Mouse (Mus musculus) E14TG2a.4 (cell line): ENCODE results near the gene Gm45713.
"Not testable (repeated sequence)": the region's sequence is repeated elsewhere in the genome, so short reads cannot be mapped to it uniquely, and the experiment has no call there.

Experiments
- H3K27me3 ChIP-seq: 2 replicates; pipeline ENCODE4 v1.6.1; 2014; ENCODE audit warnings: low read length, control low read depth; ENCODE audit not compliant: insufficient read depth
- H3K36me3 ChIP-seq: 2 replicates; pipeline ENCODE4 v1.6.1; 2014; ENCODE audit warnings: low read length, control low read depth; ENCODE audit not compliant: insufficient read depth
- H3K4me1 ChIP-seq: replicated peaks from 2 replicates; pipeline ENCODE4 v1.6.1; 2014; ENCODE audit warnings: low read depth, low read length, control low read depth
- H3K4me3 ChIP-seq: replicated peaks from 2 replicates; pipeline ENCODE4 v1.5.1; 2014; ENCODE audit warnings: mild to moderate bottlenecking, low read length
- H3K9me3 ChIP-seq: 2 replicates; pipeline ENCODE4 v1.6.1; 2014; ENCODE audit warnings: low read length, control low read depth
- CTCF ChIP-seq: conservative IDR thresholded peaks from 2 replicates; pipeline ENCODE4 v1.5.1; 2014; ENCODE audit warnings: low read length
- NANOG ChIP-seq: IDR thresholded peaks from 2 replicates; pipeline ENCODE4 v1.6.1; 2014; ENCODE audit warnings: borderline replicate concordance, low read length, mixed read lengths
- POU5F1 ChIP-seq: IDR thresholded peaks from 2 replicates; pipeline ENCODE4 v1.6.1; 2014; ENCODE audit warnings: low read length, borderline replicate concordance

The Gm45713 gene

GRCm38 (mm10) chr7:45126844-45127699 lies 9.0 kb downstream of the Gm45713 start:
- TF ChIP-seq POU5F1 (no peak), CTCF (peak; percentile 21; the same call in 1 of the 2 replicates), NANOG (no peak)
- Histone ChIP-seq H3K4me1 (peaks cover 32% of the 10 kb centered on the region), H3K36me3 (peaks cover 45% of the 10 kb centered on the region), H3K27me3 (no peaks in the 10 kb centered on the region), H3K9me3 (no peaks in the 10 kb centered on the region), H3K4me3 (peak overlapping the region; percentile 92)

DNA sequence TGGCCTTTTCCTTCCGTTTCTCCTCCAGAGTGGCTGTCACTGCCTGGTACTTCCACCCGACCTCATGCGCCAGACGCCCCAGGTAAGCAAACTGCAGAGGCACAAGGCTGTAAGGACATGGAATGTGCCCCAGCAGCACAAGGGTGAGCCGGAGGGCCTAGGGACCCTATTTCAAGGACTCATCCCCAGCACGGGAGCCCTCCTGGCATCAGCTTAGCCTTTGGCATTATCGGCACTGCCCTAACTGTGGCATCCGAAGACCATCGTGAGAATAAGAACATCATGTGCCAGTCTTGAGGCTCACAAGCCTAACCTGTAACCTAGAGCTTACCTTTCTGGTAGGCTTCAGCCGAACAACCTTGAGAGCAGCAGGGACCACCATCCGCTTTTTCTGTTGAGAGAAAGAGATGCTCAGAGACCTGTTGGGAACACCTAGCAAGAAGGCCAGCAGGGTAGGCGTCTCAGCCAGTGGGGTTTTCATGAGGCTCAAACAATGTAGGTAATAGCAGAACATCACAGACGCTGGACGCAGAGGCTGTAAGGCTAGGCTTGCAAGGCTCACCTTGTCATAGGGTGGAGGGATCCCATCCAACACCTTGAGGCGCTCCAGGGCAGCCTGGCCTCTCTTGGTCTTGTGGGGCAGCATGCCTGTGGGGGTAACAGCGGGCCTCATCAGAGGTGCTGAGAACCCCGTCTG lies 9.7 kb downstream of the Gm45713 start:
- Histone ChIP-seq H3K4me3 (peak overlapping the region; percentile 92), H3K36me3 (peaks cover 53% of the 10 kb centered on the region), H3K4me1 (peaks cover 32% of the 10 kb centered on the region), H3K9me3 (no peaks in the 10 kb centered on the region), H3K27me3 (no peaks in the 10 kb centered on the region)
- TF ChIP-seq CTCF (no peak), POU5F1 (no peak), NANOG (no peak)

DNA sequence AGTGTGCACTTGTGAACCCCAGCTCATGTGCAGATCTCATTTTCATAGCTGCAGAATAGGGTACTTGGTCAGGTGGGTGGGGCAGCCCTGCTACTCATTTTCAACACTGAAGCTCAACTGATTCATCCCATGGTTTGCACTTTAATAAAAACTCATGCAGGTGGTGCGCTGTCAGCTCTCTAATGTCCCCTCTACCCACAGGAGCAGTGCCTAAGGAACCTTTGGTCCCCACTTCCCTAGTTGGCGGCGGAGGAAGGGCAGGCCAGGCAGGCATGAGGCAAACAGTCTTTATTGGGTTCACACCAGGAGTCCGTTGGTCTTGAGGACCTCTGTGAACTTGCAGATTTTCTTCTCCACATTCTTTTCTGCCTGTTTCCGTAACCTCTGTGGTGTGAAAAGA lies 10.4 kb downstream of the Gm45713 start:
- peak overlapping the region; percentile 92 for H3K4me3 ChIP-seq
- not testable (repeated sequence) for H3K9me3 ChIP-seq, H3K27me3 ChIP-seq
- peaks cover 32% of the 10 kb centered on the region for H3K4me1 ChIP-seq
- H3K36me3 ChIP-seq, result peaks cover 60% of the 10 kb centered on the region

DNA sequence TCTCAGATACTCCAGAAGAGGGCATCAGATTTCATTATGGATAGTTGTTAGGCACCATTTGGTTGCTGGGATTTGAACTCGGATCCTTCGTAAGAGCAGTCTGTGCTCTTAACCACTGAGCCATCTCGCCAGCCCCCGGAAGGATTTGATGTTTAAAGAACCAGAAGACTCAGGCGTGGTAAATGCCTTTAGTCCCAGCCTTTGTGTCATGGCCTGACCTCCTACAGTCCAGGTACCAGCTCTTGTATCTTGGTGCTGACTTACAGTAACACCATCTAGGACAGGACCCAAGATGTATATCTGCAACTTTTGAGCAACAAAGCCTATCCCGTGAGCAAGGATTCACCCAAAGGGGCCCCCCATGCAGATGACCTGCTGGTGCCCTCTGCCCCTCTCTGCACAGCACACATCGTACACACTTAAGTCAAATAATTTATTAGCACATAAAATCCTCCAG lies 10.9 kb downstream of the Gm45713 start:
- Histone ChIP-seq H3K27me3 (no peaks in the 10 kb centered on the region), H3K4me3 (peak overlapping the region; percentile 92), H3K36me3 (peaks cover 64% of the 10 kb centered on the region), H3K4me1 (peaks cover 32% of the 10 kb centered on the region), H3K9me3 (no peaks in the 10 kb centered on the region)
- TF ChIP-seq CTCF, result no peak
- TF ChIP-seq POU5F1, result no peak
- no peak for TF ChIP-seq NANOG

GRCm38 (mm10) chr7:45124224-45125143 lies 11.5 kb downstream of the Gm45713 start, which contains the start of gene Rps11:
TSS of gene Rps11 (minus strand) at chr7:45124439.
- Histone ChIP-seq H3K4me3 (peak within 1 kb of the TSS; percentile 98), H3K9me3 (no peaks in the 10 kb centered on the region), H3K27me3 (no peaks in the 10 kb centered on the region), H3K4me1 (peaks cover 32% of the 10 kb centered on the region), H3K36me3 (peaks cover 71% of the 10 kb centered on the region)
- TF ChIP-seq NANOG (no peak), POU5F1 (no peak), CTCF (no peak)

DNA sequence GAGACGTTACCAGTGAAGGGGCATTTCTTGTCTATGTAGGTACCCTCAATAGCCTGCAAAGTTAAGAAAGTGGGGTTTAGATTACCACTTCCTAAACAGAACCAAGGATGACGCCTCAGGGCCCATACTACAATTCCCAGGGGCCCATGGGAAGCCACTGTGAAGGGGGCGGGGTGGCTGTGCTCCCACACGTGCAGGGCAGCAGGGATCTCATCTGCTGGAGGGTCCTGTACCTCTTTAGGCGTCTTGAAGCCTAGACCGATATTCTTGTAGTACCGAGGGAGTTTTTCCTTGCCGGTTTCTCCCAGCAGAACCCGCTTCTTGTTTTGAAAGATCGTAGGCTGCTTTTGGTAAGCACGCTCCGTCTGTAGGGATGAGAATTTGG lies 12.9 kb downstream of the Gm45713 start:
- Histone ChIP-seq H3K36me3 (peaks cover 80% of the 10 kb centered on the region), H3K27me3 (no peaks in the 10 kb centered on the region), H3K4me1 (peaks cover 45% of the 10 kb centered on the region), H3K4me3 (peak overlapping the region; percentile 98), H3K9me3 (no peaks in the 10 kb centered on the region)
- TF ChIP-seq CTCF, result no peak
- TF ChIP-seq NANOG, result no peak
- TF ChIP-seq POU5F1, result no peak

DNA sequence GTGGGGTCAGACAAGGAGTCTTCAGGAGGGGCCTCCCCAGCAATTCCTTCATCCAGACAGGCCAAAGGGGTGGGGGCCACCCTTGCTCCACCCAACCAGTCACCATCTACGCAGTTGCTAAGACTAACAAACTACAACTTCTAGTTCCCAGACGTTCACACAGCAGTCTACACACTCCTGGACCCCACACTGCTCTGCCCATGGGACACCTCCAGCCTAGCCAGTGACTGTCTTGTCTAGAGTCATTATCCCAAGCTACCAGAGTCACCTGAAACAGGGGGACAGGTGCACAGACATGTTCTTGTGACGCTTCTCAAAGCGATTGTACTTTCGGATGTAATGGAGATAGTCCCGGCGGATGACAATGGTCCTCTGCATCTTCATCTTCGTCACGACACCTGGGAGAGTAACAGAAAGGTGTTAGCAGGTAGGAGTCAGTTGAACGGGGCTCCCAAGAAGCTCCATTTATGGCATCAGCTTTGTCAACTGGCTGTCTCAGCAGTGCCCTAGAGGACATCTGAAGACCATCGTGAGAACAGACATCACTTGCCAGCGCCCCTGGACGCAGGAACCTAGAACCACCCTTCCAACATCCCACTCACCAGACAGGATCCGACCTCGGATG lies 13.4 kb downstream of the Gm45713 start:
- no peak for TF ChIP-seq POU5F1
- TF ChIP-seq NANOG, result no peak
- no peak for TF ChIP-seq CTCF
- H3K4me3 ChIP-seq, result peak overlapping the region; percentile 98
- no peaks in the 10 kb centered on the region for H3K9me3 ChIP-seq
- H3K27me3 ChIP-seq, result no peaks in the 10 kb centered on the region
- H3K4me1 ChIP-seq, result peaks cover 50% of the 10 kb centered on the region
- H3K36me3 ChIP-seq, result peaks cover 80% of the 10 kb centered on the region
